Mouse (Mus musculus) stomach, postnatal 0 days (tissue): ENCODE data around the gene Olfr1032.
"Not testable (repeated sequence)": the region's sequence is repeated elsewhere in the genome, so short reads cannot be mapped to it uniquely, and the experiment has no call there.

Experiments used
- CTCF ChIP-seq: IDR thresholded peaks from 2 replicates; pipeline ENCODE4 v1.5.1; 2016; ENCODE audit warnings: antibody characterized with exemption, low read depth, mild to moderate bottlenecking, moderate library complexity
- EP300 ChIP-seq: optimal IDR thresholded peaks from 2 replicates; pipeline ENCODE3; 2016; ENCODE audit warnings: antibody characterized with exemption

DNA sequence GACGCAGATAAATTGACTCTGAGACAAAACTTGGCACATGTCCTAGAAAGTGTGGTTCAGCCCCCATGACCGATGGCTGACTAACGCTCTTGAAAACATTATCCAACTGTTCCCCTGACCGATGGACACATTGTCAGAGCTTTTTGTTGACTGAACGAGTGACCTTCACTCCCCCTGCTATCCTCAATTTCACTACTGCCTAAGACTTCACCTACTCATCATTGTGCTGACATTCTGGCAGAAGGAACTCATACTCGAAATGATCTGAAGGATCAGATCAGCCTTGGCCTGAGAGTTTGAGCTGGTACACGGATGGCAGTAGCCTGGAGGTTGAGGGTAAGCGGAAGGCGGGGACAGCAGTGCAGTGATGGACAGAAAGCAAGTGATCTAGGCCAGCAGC lies 16.2 kb downstream of the Olfr1032 start:
- TF ChIP-seq CTCF, EP300: not testable (repeated sequence)
